Comparison of ENCODE assay signal across 26 mouse cellular contexts in genomic region chr7:64906955-64907354, GRCm38 (mm10). TPM values are rescaled to one million over a fixed set of nuclear protein-coding genes. Genes with fewer than 3 reads are reported as not detected.
DNase-seq lines count a peak whose midpoint lies in the region; TF ChIP-seq lines count a peak whose summit lies in the region.
"Had no signal": no experiment of that assay in that cellular context is flagged by ENCODE, and none has a peak within 500 bp of the region (broad histone marks: within the 10 kb centered on the region; RNA-seq: fewer than 3 reads in every experiment).

No protein-coding gene starts in this region.

- no peaks in the 10 kb centered on the region for H3K36me3 ChIP-seq in C2C12 (ENCODE audit: control insufficient read depth, insufficient read depth)
- H3K36me3 ChIP-seq: embryonic facial prominence, embryonic 15.5 days; forebrain, embryonic 10.5 days; G1E; heart, embryonic 10.5 days; heart, embryonic 13.5 days; hindbrain, embryonic 12.5 days; hindbrain, embryonic 15.5 days had no signal

- no peaks in the 10 kb centered on the region for H3K4me1 ChIP-seq in embryonic fibroblast, embryonic 13.5 days (ENCODE audit: control insufficient read depth, insufficient read depth, low read length)
- H3K4me1 ChIP-seq: embryonic facial prominence, embryonic 15.5 days; forebrain, embryonic 10.5 days; forebrain, embryonic 13.5 days; heart, embryonic 10.5 days; heart, embryonic 13.5 days; hindbrain, embryonic 12.5 days; hindbrain, embryonic 15.5 days had no signal

- no peaks in the 10 kb centered on the region for H3K79me3 ChIP-seq in C2C12 (ENCODE audit: low read depth)

- H3K4me3 ChIP-seq in C2C12 (ENCODE audit: insufficient read depth, poor library complexity, severe bottlenecking), result no peak overlapping the region
- no peak overlapping the region for H3K4me3 ChIP-seq in embryonic fibroblast, embryonic 13.5 days (ENCODE audit: insufficient read depth, low read length)
- H3K4me3 ChIP-seq: embryonic facial prominence, embryonic 15.5 days; erythroblast, embryonic 14.5 days; forebrain, embryonic 10.5 days; forebrain, embryonic 13.5 days; heart, adult 2 months; heart, embryonic 10.5 days; heart, embryonic 13.5 days; hindbrain, embryonic 12.5 days; hindbrain, embryonic 15.5 days had no signal

- no peak for TF ChIP-seq POLR2A in embryonic fibroblast, embryonic 13.5 days (IDR thresholded peaks at IDR 0.05; ENCODE audit: low read depth, low read length)

- no peaks in the 10 kb centered on the region for H3K27me3 ChIP-seq in C2C12 (ENCODE audit: control insufficient read depth, insufficient read depth, insufficient read length)
- H3K27me3 ChIP-seq: CH12.LX; embryonic facial prominence, embryonic 15.5 days; forebrain, embryonic 13.5 days; heart, embryonic 13.5 days; hindbrain, embryonic 12.5 days; hindbrain, embryonic 15.5 days had no signal

- H3K79me2 ChIP-seq in C2C12 (ENCODE audit: control insufficient read depth, insufficient read depth), result no peaks in the 10 kb centered on the region

- peak overlapping the region; percentile 78 for H3K27ac ChIP-seq in embryonic fibroblast, embryonic 13.5 days (ENCODE audit: insufficient read depth, low read length)
- H3K27ac ChIP-seq: embryonic facial prominence, embryonic 15.5 days; forebrain, embryonic 10.5 days; forebrain, embryonic 13.5 days; heart, adult 2 months; heart, embryonic 10.5 days; heart, embryonic 13.5 days; hindbrain, embryonic 12.5 days; hindbrain, embryonic 15.5 days had no signal

- TF ChIP-seq CTCF in C2C12 (IDR thresholded peaks at IDR 0.05; ENCODE audit: control insufficient read depth, insufficient read depth, insufficient read length), result no peak
- TF ChIP-seq CTCF in embryonic fibroblast, embryonic 13.5 days (IDR thresholded peaks at IDR 0.05; ENCODE audit: borderline replicate concordance, insufficient read depth, low read length), result no peak

- DNase-seq in 3134 (ENCODE audit: extremely low read depth, insufficient read length, low spot score), result peak; percentile 61
- no peak for DNase-seq in thymus, postnatal 36 days
- DNase-seq in kidney, adult 8-10 months, result no peak
- no peak for DNase-seq in spleen, postnatal 10 days (ENCODE audit: low spot score in 2 of 2)
- DNase-seq: adrenal gland, adult 8-10 months; adrenal gland, postnatal 25 days; cerebellum, adult 11-12 months; cerebellum, adult 8-10 months; cerebellum, postnatal 10 days; cerebellum, postnatal 36 days; embryo, embryonic 11 days; gastrocnemius, postnatal 10 days; gastrocnemius, postnatal 36 days; heart, adult 2 months had no signal

- no peak overlapping the region for H3ac ChIP-seq in C2C12 (ENCODE audit: control insufficient read depth, insufficient read length, low read depth)

TF ChIP-seq in C2C12, 6 proteins besides CTCF, POLR2A, EP300 and RAD21:
- TF ChIP-seq MYOG (IDR thresholded peaks at IDR 0.05; ENCODE audit: control insufficient read depth, extremely low read depth, insufficient read length) (no peak), FOSL1 (IDR thresholded peaks at IDR 0.05; ENCODE audit: insufficient read depth, low read length, poor library complexity, severe bottlenecking) (peak; percentile 48), CEBPB (IDR thresholded peaks at IDR 0.05; ENCODE audit: low read depth) (no peak), MAX (IDR thresholded peaks at IDR 0.05) (no peak), USF1 (IDR thresholded peaks at IDR 0.05; ENCODE audit: low read depth) (no peak), MYOD1 (IDR thresholded peaks at IDR 0.05; ENCODE audit: control insufficient read depth, insufficient read length, low read depth) (peak; percentile 74)

RNA-seq across cellular contexts. Expression of gene Nsmce3, which starts 34.2 kb away (rescaled TPM):
- polyA plus RNA-seq in C2C12 (2012; fragmentation: generic; extraction: Trizol), result 5.9 TPM
- polyA plus RNA-seq in embryonic fibroblast, embryonic 13.5 days (2011; ENCODE audit: insufficient read length, low read depth, missing spikeins), result 5.4 and 6.0 TPM in 2 replicates
